Mouse (Mus musculus) lung, postnatal 4 days (tissue): ENCODE data around the gene Ssh3.

ENCODE experiments used
- DNase-seq, 2 experiments: peaks; one replicate each; pipeline ENCODE4 v3.0.0; 2021

Gene Ssh3

GRCm38 (mm10) chr19:4268566-4269361 is at the start of gene Ssh3:
Gene Ssh3 (minus strand): TSS chr19:4269180.
- peak; percentile 85 to 90 for DNase-seq

GRCm38 (mm10) chr19:4317181-4317580 is 48.2 kb upstream of the Ssh3 start:
- DNase-seq: no peak

- DNase-seq: peak in 1 of 2 experiments; percentile 9
Measured at GRCm38 (mm10) chr19:4315223-4315944, 46.4 kb upstream of the Ssh3 start.

GRCm38 (mm10) chr19:4309776-4310185 is 40.8 kb upstream of the Ssh3 start:
- DNase-seq: peak; percentile 59 to 67

- no peak for DNase-seq
Measured at GRCm38 (mm10) chr19:4309302-4309701, 40.3 kb upstream of the Ssh3 start.

GRCm38 (mm10) chr19:4306190-4306577 is 37.2 kb upstream of the Ssh3 start, which contains the start of gene Grk2:
Gene Grk2 (minus strand): TSS chr19:4306222.
- DNase-seq: peak; percentile 88

GRCm38 (mm10) chr19:4305491-4306189 is 36.7 kb upstream of the Ssh3 start:
- DNase-seq: peak; percentile 66 to 70

- peak; percentile 23 to 27 for DNase-seq
Measured at GRCm38 (mm10) chr19:4304871-4305321, 35.9 kb upstream of the Ssh3 start.

GRCm38 (mm10) chr19:4304251-4304821 is 35.4 kb upstream of the Ssh3 start:
- DNase-seq: peak; percentile 33 to 59

GRCm38 (mm10) chr19:4303640-4303995 is 34.6 kb upstream of the Ssh3 start:
- DNase-seq: peak; percentile 16 to 37

- peak; percentile 22 to 25 for DNase-seq
Measured at GRCm38 (mm10) chr19:4302936-4303639, 34.1 kb upstream of the Ssh3 start.

- DNase-seq: peak; percentile 79
Measured at GRCm38 (mm10) chr19:4301735-4302651, 33.0 kb upstream of the Ssh3 start.

- peak; percentile 10 to 22 for DNase-seq
Measured at GRCm38 (mm10) chr19:4300852-4301734, 32.1 kb upstream of the Ssh3 start.

- peak; percentile 70 to 84 for DNase-seq
Measured at GRCm38 (mm10) chr19:4300271-4300704, 31.3 kb upstream of the Ssh3 start.

GRCm38 (mm10) chr19:4299574-4300270 is 30.7 kb upstream of the Ssh3 start:
- DNase-seq: peak in 1 of 2 experiments; percentile 26

GRCm38 (mm10) chr19:4299126-4299525 is 30.1 kb upstream of the Ssh3 start:
- DNase-seq: no peak

GRCm38 (mm10) chr19:4298322-4299121 is 29.5 kb upstream of the Ssh3 start:
- peak; percentile 7 to 20 for DNase-seq

GRCm38 (mm10) chr19:4297851-4298250 is 28.9 kb upstream of the Ssh3 start:
- peak; percentile 26 to 38 for DNase-seq
